Mouse (Mus musculus) midbrain, postnatal 0 days (tissue): ENCODE data around the gene Calm1. TPM values are rescaled to one million over a fixed set of nuclear protein-coding genes. Genes with fewer than 3 reads are reported as not detected.

Experiments used
- ATAC-seq: fragments of 200-750 bp; cut with Nextera tagmentation; 2 replicates; pipeline ENCODE4 v1.8.0; 2017; ENCODE audit warnings: moderate number of reproducible peaks, mild to moderate bottlenecking, moderate TSS enrichment, moderate library complexity; ENCODE audit not compliant: low FRiP score
- DNase-seq: peaks from one replicate; pipeline ENCODE4 v3.0.0-alpha.2; 2015; ENCODE audit warnings: low spot score
- H3K27ac ChIP-seq: fragments of 300-500 bp; sonication (generic); 2 replicates; pipeline ENCODE4 v1.5.1; 2014; ENCODE audit warnings: low read depth, mild to moderate bottlenecking, low read length, mixed read lengths
- H3K27me3 ChIP-seq: fragments of 300-500 bp; sonication (generic); 2 replicates; pipeline ENCODE4 v1.6.1; 2014; ENCODE audit warnings: low read length, control low read depth, mixed read lengths; ENCODE audit not compliant: insufficient read depth
- H3K36me3 ChIP-seq: fragments of 300-500 bp; sonication (generic); 2 replicates; pipeline ENCODE4 v1.6.1; 2014; ENCODE audit warnings: low read length, control low read depth, mixed read lengths; ENCODE audit not compliant: insufficient read depth
- H3K4me1 ChIP-seq: fragments of 300-500 bp; sonication (generic); 2 replicates; pipeline ENCODE4 v1.6.1; 2014; ENCODE audit warnings: mild to moderate bottlenecking, control low read depth, antibody characterized with exemption, low read length, mixed read lengths; ENCODE audit not compliant: insufficient read depth
- H3K4me2 ChIP-seq: fragments of 300-500 bp; sonication (generic); 2 replicates; pipeline ENCODE4 v1.6.1; 2014; ENCODE audit warnings: low read depth, mild to moderate bottlenecking, low read length, mixed read lengths; ENCODE audit not compliant: poor library complexity, severe bottlenecking
- H3K4me3 ChIP-seq: fragments of 300-500 bp; sonication (generic); 2 replicates; pipeline ENCODE4 v1.5.1; 2014; ENCODE audit warnings: low read depth, mild to moderate bottlenecking, low read length, moderate library complexity
- H3K9ac ChIP-seq: fragments of 300-500 bp; sonication (generic); replicated peaks from 2 replicates; pipeline ENCODE4 v1.6.1; 2014; ENCODE audit warnings: mild to moderate bottlenecking, low read length, moderate library complexity, mixed read lengths; ENCODE audit not compliant: poor library complexity, severe bottlenecking
- H3K9me3 ChIP-seq: fragments of 300-500 bp; sonication (generic); 2 replicates; pipeline ENCODE4 v1.6.1; 2016; ENCODE audit warnings: low read length, control low read depth
- CTCF ChIP-seq: IDR thresholded peaks from 2 replicates; pipeline ENCODE4 v1.5.1; 2016; ENCODE audit warnings: antibody characterized with exemption, mild to moderate bottlenecking
- WGBS: fragments of 180-500 bp; shearing (Covaris S2); extraction: QIAGEN DNeasy Blood & Tissue Kit; methylation state at CpG from one replicate; pipeline ENCODE4 v1.1.7; 2014; 5-methylcytosine and 5-hydroxymethylcytosine counted together
- polyA plus RNA-seq: library from polyadenylated mRNA; unstranded; fragments of >200 nt; fragmentation: Nextera tagmentation; extraction: Ambion mirVana; gene quantifications from 2 replicates; pipeline ENCODE4 v1.2.1, GENCODE M21; 2015
- total RNA-seq: library from RNA; depleted of rRNA; stranded (reverse); fragments of >200 nt; gene quantifications from 2 replicates; pipeline ENCODE4 v1.2.3, GENCODE M21; 2014

Gene Calm1
- total and polyA plus RNA-seq, 2 experiments from 2014 or later = 1,086 to 4,581 TPM

- H3K27me3 ChIP-seq = no peaks in the 10 kb centered on the region
- no peak overlapping the region for H3K4me2 ChIP-seq
- H3K4me3 ChIP-seq = no peak overlapping the region
- WGBS = 93% methylated on average over 3 of the region's 3 CpGs
- peaks cover 8% of the 10 kb centered on the region; the same call in 1 of the 2 replicates for H3K4me1 ChIP-seq
- ATAC-seq (no peak), DNase-seq (no peak)
- H3K9me3 ChIP-seq = no peaks in the 10 kb centered on the region
- H3K36me3 ChIP-seq = peaks cover 61% of the 10 kb centered on the region
- H3K9ac ChIP-seq = no peak overlapping the region
- H3K27ac ChIP-seq = no peak overlapping the region
- no peak for TF ChIP-seq CTCF
Measured at GRCm38 (mm10) chr12:100206521-100206920, 7.3 kb downstream of the Calm1 start.

DNA sequence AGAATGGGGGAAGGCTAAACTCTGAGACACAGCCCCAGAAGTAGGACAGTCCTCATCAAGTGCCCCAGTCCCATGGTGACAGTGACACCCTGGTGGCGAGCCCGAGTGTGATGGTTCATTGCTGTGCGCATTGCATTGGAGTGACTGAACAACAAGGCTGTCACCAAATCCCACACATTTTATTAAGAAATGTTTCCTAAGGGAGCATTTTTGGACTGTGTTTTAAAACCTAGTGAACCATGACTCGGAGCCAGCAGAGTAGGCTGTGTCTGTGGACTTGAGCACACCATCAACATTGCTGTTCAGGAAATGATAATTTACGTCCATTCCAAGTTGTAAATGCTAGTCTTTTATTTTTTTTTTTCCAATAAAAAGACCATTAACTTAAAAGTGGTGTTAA lies 7.7 kb downstream of the Calm1 start:
- Histone ChIP-seq H3K9ac (no peak overlapping the region), H3K4me1 (peaks cover 8% of the 10 kb centered on the region; the same call in 1 of the 2 replicates), H3K4me2 (no peak overlapping the region), H3K36me3 (peaks cover 61% of the 10 kb centered on the region), H3K27ac (no peak overlapping the region), H3K4me3 (no peak overlapping the region), H3K9me3 (no peaks in the 10 kb centered on the region), H3K27me3 (no peaks in the 10 kb centered on the region)
- 95% methylated on average over 5 of the region's 5 CpGs for WGBS
- TF ChIP-seq CTCF = no peak
- no peak for ATAC-seq
- no peak for DNase-seq

GRCm38 (mm10) chr12:100209701-100210478 lies 10.7 kb downstream of the Calm1 start:
- Histone ChIP-seq H3K27ac (peak overlapping the region; percentile 32; the same call in 1 of the 2 replicates), H3K9ac (no peak overlapping the region), H3K27me3 (no peaks in the 10 kb centered on the region), H3K4me1 (no peaks in the 10 kb centered on the region), H3K36me3 (peaks cover 43% of the 10 kb centered on the region), H3K4me3 (no peak overlapping the region), H3K4me2 (no peak overlapping the region), H3K9me3 (no peaks in the 10 kb centered on the region)
- WGBS = 93% methylated on average over 10 of the region's 10 CpGs
- TF ChIP-seq CTCF = no peak
- DNase-seq = no peak
- ATAC-seq = no peak

DNA sequence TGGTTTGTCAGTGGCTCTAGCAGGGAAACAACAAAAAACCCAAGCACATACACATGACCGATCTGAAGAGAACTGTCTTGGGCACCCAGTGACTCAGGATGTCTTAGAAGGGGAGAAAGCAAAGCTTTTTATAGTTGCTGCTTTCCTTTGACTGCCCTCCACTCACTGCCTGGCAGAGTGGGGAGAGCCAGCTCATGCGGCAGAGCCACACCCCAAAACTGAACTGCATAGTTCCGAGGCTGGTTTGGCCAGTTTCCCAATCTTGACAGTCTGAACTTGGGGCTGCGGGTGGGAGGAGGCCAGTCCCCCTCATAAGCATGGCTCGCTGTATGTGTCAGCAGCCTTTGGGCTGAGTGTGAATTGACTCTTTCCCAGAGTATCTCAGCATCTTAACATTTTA lies 11.7 kb downstream of the Calm1 start:
- H3K9me3 ChIP-seq = no peaks in the 10 kb centered on the region
- H3K4me1 ChIP-seq = no peaks in the 10 kb centered on the region
- no peaks in the 10 kb centered on the region for H3K27me3 ChIP-seq
- no peak for TF ChIP-seq CTCF
- 53% methylated on average over 5 of the region's 5 CpGs for WGBS
- 0 out of 2 replicates have a peak overlapping the region, but pooled peaks have one; percentile 32 for H3K27ac ChIP-seq
- H3K4me2 ChIP-seq = no peak overlapping the region
- H3K4me3 ChIP-seq = no peak overlapping the region
- H3K36me3 ChIP-seq = peaks cover 32% of the 10 kb centered on the region
- H3K9ac ChIP-seq = no peak overlapping the region
- no peak for ATAC-seq
- DNase-seq = no peak

GRCm38 (mm10) chr12:100211453-100212185 lies 12.4 kb downstream of the Calm1 start:
- Histone ChIP-seq H3K4me1 (no peaks in the 10 kb centered on the region), H3K4me3 (no peak overlapping the region), H3K9ac (no peak overlapping the region), H3K36me3 (peaks cover 27% of the 10 kb centered on the region), H3K9me3 (no peaks in the 10 kb centered on the region), H3K27me3 (no peaks in the 10 kb centered on the region), H3K27ac (no peak overlapping the region), H3K4me2 (no peak overlapping the region)
- DNase-seq (no peak), ATAC-seq (no peak)
- 92% methylated on average over 5 of the region's 5 CpGs for WGBS
- TF ChIP-seq CTCF = no peak

DNA sequence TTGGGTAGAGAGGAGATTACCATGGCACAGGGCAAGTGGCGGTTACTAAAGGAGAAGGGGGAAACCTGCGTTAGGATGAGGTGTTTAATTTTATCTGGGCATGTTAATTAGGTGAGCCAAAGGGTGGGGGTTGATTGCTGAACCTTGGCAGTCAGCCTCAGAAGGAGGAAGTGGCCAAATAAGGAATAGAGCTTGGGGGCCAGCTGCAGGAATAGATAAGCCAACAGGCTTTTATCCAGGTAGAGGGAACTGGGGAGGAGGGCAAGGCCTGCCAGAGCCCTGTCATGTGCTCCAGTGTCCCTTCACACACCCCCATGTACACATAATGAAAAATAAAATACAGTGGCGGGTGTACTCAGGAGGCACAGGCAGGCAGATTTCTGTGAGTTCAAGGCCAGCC lies 13.2 kb downstream of the Calm1 start:
- no peaks in the 10 kb centered on the region for H3K27me3 ChIP-seq
- ATAC-seq (no peak), DNase-seq (no peak)
- 43% methylated on average over 3 of the region's 3 CpGs for whole genome bisulfite sequencing
- H3K27ac ChIP-seq = no peak overlapping the region
- H3K4me2 ChIP-seq = no peak overlapping the region
- H3K9ac ChIP-seq = no peak overlapping the region
- no peaks in the 10 kb centered on the region for H3K4me1 ChIP-seq
- no peak for TF ChIP-seq CTCF
- H3K36me3 ChIP-seq = peaks cover 20% of the 10 kb centered on the region
- no peaks in the 10 kb centered on the region for H3K9me3 ChIP-seq
- no peak overlapping the region for H3K4me3 ChIP-seq
